Mouse (Mus musculus): ENCODE measurements at regions not wholly inside any gene's neighbourhood (a gene's known extent, or its start where the extent isn't known, plus 50 kb on each side); places are given as distances from the start of the nearest gene placed in this dataset.
"Not testable (repeated sequence)": the region's sequence is repeated elsewhere in the genome, so short reads cannot be mapped to it uniquely, and the experiment has no call there.

GRCm38 (mm10) chr6:5663433-5664175 lies 61.8 kb upstream of the Dync1i1 start:
- DNase-seq, result no peak

GRCm38 (mm10) chr6:5645150-5645732 lies 80.2 kb upstream of the Dync1i1 start:
- DNase-seq, result peak; percentile 13

- DNase-seq, result no peak
Measured at GRCm38 (mm10) chr6:5634222-5634621, 91.2 kb upstream of the Dync1i1 start.

- DNase-seq, result peak; percentile 11
Measured at GRCm38 (mm10) chr6:5633036-5633708, 92.3 kb upstream of the Dync1i1 start.

GRCm38 (mm10) chr6:5624085-5624484 lies 101.4 kb upstream of the Dync1i1 start:
- DNase-seq, result no peak

- DNase-seq, result no peak
Measured at GRCm38 (mm10) chr6:5621582-5621981, 103.9 kb upstream of the Dync1i1 start.

GRCm38 (mm10) chr6:5594011-5594410 lies 97.9 kb upstream of the Pdk4 start:
- no peak for DNase-seq

GRCm38 (mm10) chr6:5589635-5590034 lies 93.5 kb upstream of the Pdk4 start:
- DNase-seq, result peak; percentile 60

GRCm38 (mm10) chr6:5582923-5583525 lies 86.9 kb upstream of the Pdk4 start:
- DNase-seq, result no peak

GRCm38 (mm10) chr6:5576891-5577290 lies 80.8 kb upstream of the Pdk4 start:
- DNase-seq, result not testable (repeated sequence)

- no peak for DNase-seq
Measured at GRCm38 (mm10) chr6:5566582-5566981, 70.5 kb upstream of the Pdk4 start.

- DNase-seq, result no peak
Measured at GRCm38 (mm10) chr6:5565049-5565448, 68.9 kb upstream of the Pdk4 start.

- DNase-seq, result no peak
Measured at GRCm38 (mm10) chr6:5553703-5554394, 57.7 kb upstream of the Pdk4 start.

GRCm38 (mm10) chr6:5550067-5550466 lies 54.0 kb upstream of the Pdk4 start:
- DNase-seq, result no peak

All from thymus, postnatal 25 days (tissue).